Mouse (Mus musculus) R1 (cell line): ENCODE data around the gene Tmem150a.
A peak's percentile ranks its signal among the peaks of the same experiment; 100 is the strongest.

ENCODE experiments used
- DNase-seq: peaks from one replicate; pipeline ENCODE4 v3.0.0-alpha.2; 2018; ENCODE audit warnings: low read depth, low spot score

The Tmem150a gene

DNA sequence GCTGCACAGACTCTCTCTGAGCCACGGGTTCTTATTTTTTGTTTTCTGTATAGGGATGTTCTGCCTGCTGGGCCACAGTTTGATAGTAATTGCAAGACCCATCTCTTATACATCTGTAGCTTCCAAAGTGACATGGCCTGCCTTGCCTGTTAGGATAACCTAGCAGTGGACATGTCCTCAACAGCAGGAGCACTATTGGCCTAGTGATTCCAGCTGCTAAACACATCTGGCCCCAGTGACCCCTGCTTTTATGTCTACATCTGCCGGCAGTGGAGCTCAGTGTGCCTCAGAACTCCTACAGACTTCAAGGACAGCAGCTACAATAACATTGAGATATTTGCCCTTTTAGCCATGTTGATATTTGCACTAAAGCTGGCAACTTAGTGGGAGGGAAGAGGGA, 44.7 kb downstream of the Tmem150a start:
- no peak for DNase-seq

DNA sequence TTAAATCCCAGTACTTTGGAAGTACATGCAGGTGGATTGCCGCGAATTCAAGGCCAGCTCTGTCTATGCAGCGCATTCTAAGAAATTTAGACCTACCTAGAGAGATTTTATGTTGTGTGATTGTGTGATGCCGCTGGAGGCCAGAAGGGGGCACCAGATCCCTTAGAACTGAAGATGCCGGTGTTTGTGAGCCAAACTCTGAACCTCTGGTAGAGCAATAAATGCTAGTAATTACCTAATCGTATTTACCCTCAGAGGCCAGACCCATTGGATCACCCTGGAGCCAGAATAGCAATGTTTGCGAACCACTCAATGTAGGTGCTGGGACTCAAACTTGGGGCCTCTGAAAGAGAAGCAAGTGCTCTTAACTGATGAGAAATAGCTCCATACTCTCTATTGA, 46.6 kb downstream of the Tmem150a start:
- peak; percentile 81 for DNase-seq

DNA sequence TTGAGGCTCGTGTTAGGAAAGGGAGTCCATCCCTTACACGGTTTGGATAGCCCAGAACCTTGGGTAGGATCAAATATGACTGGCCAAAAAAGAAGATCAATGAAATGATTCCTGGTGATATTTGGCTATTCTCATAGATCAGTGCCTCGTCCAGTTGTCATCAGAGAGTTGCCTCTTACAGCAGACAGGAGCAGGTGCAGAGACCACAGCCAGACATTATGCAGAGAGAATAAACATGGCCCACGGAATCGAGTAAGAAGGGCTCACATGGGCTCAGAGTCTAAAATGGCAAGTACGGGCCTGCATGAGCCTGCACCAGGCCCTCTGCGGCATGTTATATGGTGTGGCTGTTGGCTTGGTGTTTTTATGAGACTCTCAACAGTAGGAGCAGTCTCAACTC, 50.1 kb downstream of the Tmem150a start:
- DNase-seq, result no peak

DNA sequence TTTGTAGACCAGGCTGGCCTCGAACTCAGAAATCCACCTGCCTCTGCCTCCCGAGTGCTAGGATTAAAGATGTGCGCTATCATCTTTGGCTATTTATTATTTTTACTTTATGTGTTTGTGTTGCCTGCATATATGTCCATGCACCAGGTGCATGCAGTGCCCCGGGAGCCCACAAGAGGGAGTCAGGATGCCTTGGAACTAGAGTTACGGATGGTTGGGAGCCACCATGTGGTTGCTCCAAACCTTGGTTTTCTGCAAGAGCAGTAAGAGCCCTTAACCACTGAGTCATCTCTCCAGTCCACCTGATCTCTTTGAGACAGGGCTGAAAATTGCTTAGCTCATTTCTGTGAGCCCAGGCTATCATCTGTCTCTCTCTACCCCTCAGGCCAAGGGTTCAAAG, 51.9 kb downstream of the Tmem150a start:
- peak; percentile 94 for DNase-seq
